Mouse (Mus musculus) gonadal fat pad, adult 2 months (tissue): ENCODE results near the gene Ankrd31. TPM values are rescaled to one million over a fixed set of nuclear protein-coding genes. Genes with fewer than 3 reads are reported as not detected.
"Not testable (repeated sequence)": the region's sequence is repeated elsewhere in the genome, so short reads cannot be mapped to it uniquely, and the experiment has no call there.

Experiments
- DNase-seq: peaks from one replicate; pipeline ENCODE4 v3.0.0-alpha.2; 2012; ENCODE audit warnings: low read depth
- polyA plus RNA-seq: library from polyadenylated mRNA; depleted of rRNA; stranded (reverse); fragments of >200 nt; gene quantifications from 2 replicates; pipeline ENCODE4 v1.2.3, GENCODE M21; 2012; rRNA removed

Gene Ankrd31
- polyA plus RNA-seq = not detected in 2 replicates

DNA sequence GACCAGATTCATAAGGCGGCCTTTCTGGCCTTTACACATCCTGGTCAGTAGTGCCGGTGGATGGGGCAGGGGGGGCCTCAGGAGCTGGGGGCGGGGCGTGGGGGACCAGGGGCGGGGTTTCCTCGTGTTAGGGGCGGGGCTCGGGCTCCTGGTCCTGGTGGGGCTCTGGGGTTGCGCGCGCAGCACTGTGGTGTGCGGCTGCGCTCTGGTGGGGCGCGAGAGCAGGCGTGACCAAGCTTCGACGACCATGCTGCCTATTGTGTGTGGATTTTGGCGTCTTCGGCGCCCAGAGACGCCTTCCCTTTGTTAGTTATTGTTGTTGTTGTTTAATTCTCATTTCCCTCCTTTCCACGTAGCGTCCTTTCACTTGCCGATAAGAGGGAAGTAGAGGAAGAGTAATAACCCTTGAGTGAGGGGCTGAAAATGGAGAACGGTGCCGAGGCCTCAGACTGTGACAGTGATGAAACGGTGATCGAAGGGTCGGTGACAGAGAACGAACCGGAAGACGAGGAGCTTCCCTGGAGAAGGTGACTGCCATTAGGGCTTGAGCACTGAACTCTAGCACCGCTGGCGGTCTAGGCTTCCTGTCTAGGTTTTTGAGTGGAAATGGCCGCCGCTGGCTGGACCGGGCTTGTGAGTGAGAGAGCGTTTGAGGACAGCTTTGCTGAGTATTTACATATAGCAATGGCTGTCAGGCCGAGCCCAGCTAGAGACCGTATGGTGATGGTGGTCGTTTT lies at the start of gene Ankrd31:
Gene Ankrd31 (plus strand): TSS at position 164 of the 737 bp plus-strand sequence.
- DNase-seq = no peak

GRCm38 (mm10) chr13:96702567-96703278 lies 45.3 kb upstream of the Ankrd31 start:
- DNase-seq = no peak

GRCm38 (mm10) chr13:96709269-96710233 lies 38.5 kb upstream of the Ankrd31 start:
- no peak for DNase-seq

DNA sequence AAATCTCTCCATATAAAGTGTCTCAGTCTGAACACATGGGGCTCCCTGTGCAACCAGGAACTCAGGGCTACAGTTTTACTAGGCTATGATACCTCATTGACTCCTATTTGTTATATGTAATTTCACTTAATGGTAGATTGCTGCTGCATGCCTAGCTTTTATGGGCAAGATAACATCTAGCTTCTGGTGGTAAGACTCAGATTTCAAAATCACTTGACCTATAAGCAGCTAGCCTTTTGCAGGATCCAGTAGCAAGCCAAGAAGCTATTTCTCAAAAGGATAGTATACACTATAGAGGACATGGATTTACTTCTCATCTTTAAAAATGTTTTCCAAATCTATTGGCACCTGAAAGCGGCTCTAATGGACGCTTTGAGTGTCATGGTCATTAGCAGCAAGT lies 31.8 kb upstream of the Ankrd31 start:
- DNase-seq = no peak

DNA sequence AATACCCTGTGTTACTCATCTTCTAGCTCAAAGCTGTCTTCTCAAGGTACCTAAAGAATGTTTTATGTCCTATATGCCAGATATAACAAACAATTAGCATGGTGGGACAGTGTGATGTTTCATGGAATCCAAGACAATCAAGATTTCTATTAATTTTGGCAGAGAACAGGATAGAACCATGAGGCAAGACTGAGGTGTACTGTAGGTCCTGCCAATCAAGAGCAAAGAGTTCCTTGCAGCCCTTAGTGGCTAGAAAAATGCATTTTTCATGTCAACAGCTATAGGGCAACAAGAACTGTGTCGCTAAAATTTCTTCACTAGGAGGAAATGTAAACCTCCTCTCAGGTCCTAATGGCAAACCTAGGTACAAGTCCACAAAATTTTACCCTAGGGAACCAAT lies 30.3 kb upstream of the Ankrd31 start:
- no peak for DNase-seq

- no peak for DNase-seq
These were observed 28.1 kb upstream of the Ankrd31 start for GRCm38 (mm10) chr13:96720003-96720402.

DNA sequence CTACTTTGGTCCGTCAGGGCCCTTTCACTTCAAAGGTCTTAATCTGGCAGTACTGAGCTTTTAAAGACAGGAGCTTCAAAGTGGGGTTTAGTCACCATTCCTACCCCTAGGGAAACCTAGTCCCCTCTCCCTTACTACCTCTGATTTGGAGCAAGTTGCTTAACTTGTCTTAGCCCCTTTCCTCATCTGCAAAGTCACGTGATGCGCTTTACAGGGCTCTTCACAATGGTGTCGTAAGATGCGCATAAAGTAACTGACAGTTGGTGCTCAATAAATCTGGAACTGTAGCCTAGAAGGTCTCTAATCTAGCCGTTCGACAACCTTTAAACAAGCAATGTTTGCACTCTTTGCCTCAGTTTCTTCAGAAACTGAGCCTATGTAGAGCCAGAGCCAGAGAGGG lies 19.8 kb upstream of the Ankrd31 start:
- DNase-seq = peak; percentile 93

- DNase-seq = peak; percentile 96
These were observed 18.9 kb upstream of the Ankrd31 start for GRCm38 (mm10) chr13:96729146-96729545.

GRCm38 (mm10) chr13:96730116-96730515 lies 18.0 kb upstream of the Ankrd31 start:
- no peak for DNase-seq

DNA sequence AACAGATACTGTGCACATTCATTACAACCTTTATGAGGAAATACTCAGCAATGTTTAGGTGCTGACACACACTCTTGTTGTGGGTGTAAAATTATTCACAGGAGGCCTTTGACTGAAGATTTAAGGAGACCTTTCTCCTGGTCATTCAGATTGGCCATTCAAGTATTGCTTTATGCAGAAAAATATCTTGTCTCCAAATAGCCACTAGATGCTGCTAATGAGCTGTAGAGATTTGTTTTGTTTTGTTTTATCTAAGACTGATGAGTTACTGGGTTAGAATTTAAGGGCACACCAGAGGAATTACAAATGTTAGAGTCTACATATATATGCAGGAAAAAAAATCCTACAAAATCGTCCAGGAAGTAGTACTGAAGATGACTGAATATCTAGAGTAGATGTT lies 12.9 kb upstream of the Ankrd31 start:
- no peak for DNase-seq

GRCm38 (mm10) chr13:96740159-96740558 lies 7.9 kb upstream of the Ankrd31 start:
- DNase-seq = no peak

- peak; percentile 86 for DNase-seq
These were observed 5.2 kb upstream of the Ankrd31 start for GRCm38 (mm10) chr13:96742871-96743270.

- DNase-seq = no peak
These were observed 2.0 kb upstream of the Ankrd31 start for GRCm38 (mm10) chr13:96746055-96746454.

GRCm38 (mm10) chr13:96749859-96750258 lies 1.8 kb downstream of the Ankrd31 start:
- DNase-seq = no peak

GRCm38 (mm10) chr13:96760848-96761247 lies 12.8 kb downstream of the Ankrd31 start:
- no peak for DNase-seq

GRCm38 (mm10) chr13:96786071-96786470 lies 38.0 kb downstream of the Ankrd31 start:
- DNase-seq = not testable (repeated sequence)

DNA sequence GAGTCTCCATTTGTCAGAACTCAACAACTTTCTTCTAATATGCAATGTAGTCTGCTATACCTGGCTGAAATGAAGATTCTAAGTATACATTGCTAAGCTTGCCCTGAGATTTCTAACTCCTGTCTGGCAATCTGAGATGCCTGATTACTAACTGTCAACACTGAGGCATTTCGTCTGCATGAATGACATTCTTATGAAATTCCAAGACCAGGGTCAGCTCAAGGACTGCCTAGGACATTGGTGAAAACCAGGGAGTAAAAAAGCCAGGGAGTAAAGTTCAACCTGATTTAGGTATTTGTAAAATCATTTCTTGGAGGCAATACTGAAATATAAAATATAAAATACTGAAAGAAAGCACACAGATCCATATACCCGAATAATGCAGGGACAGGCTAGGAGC lies 45.4 kb downstream of the Ankrd31 start:
- no peak for DNase-seq

GRCm38 (mm10) chr13:96795301-96795700 lies 47.2 kb downstream of the Ankrd31 start:
- no peak for DNase-seq

DNA sequence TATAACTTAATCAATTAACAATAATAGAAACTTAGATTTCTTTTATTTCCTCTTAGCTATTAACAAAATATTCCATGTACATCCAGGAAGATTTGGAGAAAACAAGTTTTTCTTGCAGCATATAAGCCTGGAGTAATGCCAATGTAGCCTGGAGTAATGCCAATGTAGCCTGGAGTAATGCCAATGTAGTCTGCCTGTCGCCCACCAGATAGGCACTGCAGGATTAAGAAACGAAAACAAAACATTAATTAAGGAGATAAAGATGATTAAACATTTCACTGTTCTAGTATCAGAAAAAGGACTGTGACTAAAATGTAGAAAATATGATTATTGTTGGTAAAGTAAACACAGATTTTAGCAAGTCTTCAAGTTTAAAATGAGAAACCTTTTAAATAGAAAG lies 49.4 kb downstream of the Ankrd31 start:
- no peak for DNase-seq

GRCm38 (mm10) chr13:96849752-96850151 lies 101.7 kb downstream of the Ankrd31 start:
- no peak for DNase-seq

GRCm38 (mm10) chr13:96852133-96852532 lies 104.1 kb downstream of the Ankrd31 start:
- DNase-seq = no peak

GRCm38 (mm10) chr13:96853256-96853655 lies 105.2 kb downstream of the Ankrd31 start:
- DNase-seq = no peak
